Mouse (Mus musculus) cerebral cortex, adult 2 months (tissue): Measurements from ENCODE around the gene Gramd1b.

Source experiments
- WGBS: fragments of 180-500 bp; shearing (Covaris S2); methylation state at CpG from one replicate; pipeline ENCODE4 v1.1.7; 2018; 5-methylcytosine and 5-hydroxymethylcytosine counted together

Gramd1b gene

DNA sequence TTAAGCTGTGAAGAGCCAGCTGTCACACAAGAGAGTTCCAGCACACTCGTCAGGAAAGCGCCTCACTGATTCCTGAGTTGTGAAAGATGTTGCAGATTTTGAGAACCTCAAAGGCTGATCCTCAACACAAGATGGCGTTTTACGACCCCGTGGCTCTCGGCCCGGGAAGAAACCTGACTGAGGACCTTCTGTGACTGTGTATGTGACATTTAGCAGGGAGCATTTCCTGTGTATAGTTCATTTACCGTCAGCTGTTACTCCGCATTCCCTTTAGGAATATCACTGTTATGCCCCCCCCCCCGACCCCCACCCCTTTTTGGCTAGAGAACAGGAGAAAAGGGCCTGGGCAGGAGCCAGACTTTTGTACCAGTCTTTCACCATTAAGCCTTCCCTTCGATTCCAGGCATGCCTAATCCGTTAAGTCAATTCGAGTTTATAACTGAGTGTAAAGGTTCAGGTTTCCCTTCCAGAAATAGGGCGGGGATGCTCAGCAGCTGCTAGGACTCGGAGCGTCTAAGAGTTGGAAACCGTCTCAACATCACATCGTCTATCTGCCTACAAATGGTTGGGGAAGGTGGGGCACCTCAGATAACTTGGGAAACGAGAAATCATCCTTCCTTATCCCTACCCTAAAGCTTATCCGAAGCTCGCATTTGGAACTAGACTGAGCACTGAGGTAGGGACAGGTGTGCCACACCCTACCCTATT is 263.0 kb downstream of the Gramd1b start:
- 9% methylated on average over 21 of the region's 21 CpGs for WGBS

DNA sequence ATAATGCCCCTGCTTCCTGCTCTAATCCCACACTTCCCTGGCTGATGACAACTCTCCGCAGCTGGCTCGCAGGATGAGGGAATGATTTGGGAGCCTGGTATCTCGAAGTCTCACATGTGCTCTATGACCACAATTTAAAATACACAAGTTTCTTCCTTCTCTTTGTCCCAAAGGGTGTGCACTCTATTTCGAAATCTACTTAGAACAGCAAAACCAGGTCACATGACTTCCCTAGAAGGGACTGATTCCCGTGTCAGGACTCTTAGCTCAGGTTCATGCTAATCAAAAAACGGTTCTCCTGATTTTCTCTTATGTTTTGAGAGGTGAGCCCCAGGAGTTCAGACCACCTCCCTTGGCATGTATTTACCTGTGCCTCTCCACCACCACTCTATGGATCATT is 267.3 kb downstream of the Gramd1b start:
- WGBS = 76% methylated on average over 6 of the region's 6 CpGs

DNA sequence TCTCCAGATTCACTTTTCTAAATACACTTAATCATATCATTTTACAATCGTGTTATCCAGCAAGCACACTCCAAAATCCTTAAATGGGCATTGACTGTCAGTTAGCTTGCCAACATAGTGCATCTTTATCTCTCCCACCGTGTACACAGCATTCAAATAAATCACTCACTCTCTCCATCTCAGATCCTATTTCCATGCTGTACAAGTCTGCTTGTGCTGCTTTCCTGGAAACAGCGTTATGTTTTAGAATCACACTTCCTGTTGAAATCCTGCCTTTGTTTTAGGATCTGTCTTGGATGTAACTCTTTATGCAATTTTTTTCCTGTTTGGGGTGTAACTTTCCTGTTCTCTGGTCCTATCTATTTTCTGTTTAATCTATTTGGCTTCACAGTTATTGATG is 278.7 kb downstream of the Gramd1b start:
- whole genome bisulfite sequencing = 32% methylated on average over 3 of the region's 3 CpGs

DNA sequence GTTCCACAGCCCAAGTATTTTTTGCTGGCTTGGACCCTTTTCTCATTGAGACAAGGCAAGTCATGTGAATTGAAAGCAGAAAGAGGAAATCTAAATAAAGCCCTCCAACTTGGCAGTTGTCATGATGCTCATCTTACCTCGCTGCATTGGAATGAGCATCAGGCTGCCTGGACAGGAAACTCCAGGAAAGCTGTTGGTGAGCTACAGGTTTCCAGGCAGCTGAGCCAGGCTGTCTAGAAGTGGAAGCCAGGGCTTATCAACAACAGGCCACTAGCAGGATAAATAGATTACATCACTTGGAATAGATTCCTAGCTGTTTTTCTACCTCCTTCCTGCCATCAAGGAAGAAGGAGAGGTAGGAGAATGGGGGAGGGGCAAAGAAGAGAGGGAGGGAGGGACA is 282.1 kb downstream of the Gramd1b start:
- WGBS = 38% methylated on average over 1 of the region's 1 CpGs

DNA sequence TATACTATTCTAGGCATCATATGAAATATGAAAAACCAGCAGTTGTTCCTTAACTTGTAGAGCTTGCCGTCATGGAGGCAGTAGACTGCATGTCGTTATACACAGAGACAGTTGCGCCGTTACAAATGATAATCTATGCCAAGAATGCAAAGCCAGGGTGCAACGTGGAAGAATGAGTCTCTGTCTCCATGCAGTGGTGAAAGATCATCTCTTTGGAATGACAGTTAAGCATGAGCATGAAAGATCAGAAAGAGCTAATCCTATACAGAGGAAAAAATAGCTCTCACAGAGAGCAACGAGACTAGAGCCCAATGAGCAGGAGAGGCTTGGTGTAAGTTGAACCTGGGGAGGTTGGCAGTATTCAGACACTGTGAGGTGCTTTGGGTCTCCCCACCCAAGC is 284.5 kb downstream of the Gramd1b start:
- 37% methylated on average over 6 of the region's 6 CpGs for WGBS

DNA sequence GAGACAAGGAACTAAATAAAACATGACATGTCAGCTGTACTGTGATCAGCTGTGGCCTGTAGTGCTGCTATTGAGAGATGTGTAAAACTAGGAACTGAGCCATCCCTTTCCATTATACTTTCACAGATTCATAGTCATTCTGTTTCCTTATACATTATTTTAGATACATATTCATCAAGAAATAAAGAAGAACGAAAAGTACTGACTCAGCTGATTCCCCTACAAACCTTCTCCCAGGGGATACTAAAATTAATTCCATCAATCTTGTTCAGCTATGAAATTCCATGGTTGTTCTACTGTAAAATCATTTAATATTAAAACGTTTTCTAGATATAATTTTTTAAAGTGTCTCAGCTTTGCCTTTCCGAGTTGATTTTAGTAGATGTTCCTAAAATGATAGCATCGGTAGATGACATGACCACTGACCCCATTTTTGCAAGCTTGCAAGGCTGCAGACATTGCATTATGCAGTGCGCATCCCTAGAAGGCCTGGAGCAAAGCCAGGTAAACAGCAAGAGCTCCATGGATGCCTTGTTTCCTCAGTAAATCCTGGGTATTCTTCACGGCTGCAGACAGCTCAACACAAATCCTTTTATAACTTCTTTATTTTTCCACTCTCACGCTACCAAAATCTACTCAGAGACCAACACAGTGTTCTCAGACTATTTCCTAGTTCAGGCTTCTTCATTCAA is 285.1 kb downstream of the Gramd1b start:
- 49% methylated on average over 7 of the region's 7 CpGs for WGBS

DNA sequence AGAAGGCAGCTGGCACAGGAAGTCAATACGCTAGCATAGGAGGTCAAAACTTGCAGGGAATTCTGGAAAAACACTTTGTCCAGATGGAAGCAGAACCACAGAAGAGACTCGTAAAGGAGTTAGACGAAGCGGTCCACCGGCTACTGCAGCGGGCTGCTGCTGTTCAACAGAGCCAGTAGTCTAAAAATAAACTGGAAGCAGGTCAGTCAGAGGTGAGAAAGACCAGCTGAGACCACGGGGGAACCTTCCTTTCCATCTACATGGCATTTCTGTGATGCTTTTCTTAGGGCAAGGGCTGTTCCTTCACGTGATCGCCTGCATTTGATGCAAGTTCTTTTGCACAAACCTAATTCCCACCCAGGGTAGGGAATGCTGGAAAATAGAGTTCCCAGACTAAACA is 285.7 kb downstream of the Gramd1b start:
- 67% methylated on average over 9 of the region's 9 CpGs for WGBS
